Mouse (Mus musculus) embryo, embryonic 10 days (tissue): ENCODE measurements around the gene Srrm4.

Experiments used
- DNase-seq: peaks from one replicate; pipeline ENCODE4 v3.0.0-alpha.2; 2015; ENCODE audit warnings: low spot score

Gene Srrm4

DNA sequence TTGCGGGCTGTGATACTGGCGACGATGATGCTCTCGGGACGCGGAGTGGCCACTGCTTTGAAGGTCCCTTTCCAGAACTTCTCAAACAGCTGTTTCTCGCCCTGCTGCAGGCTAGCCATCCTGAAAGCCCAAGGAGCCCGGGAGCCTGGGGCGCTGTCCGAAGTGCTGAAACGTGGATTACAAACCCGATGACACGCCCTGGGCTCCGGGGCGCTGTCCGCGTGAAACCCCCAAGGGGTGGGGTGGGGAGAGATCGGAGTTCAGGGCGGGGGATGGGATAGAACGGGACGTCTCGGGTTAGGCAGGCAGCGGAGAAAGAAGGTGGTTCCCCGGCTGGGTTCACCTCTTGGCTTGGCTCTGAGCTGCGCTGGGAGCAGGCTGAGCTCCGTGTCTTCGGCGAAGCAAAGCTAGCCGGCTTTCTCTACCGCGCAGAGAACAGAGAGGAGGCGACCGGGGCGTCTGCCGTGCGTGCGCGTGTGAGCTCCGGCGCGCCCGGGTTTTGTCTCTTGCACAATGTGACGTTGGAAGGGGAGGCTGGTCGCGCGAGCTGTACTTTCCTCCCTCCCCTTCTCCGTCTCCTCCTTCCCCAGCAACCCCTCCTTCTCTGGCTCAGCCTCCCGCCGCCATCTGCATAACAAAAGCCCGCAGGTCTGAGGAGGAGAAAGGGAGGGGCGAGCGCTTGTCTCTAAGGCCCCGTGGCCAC, at the start of gene Srrm4:
TSS of gene Srrm4 (minus strand) at position 472 of the 703 bp plus-strand sequence.
- DNase-seq: peak; percentile 89

DNA sequence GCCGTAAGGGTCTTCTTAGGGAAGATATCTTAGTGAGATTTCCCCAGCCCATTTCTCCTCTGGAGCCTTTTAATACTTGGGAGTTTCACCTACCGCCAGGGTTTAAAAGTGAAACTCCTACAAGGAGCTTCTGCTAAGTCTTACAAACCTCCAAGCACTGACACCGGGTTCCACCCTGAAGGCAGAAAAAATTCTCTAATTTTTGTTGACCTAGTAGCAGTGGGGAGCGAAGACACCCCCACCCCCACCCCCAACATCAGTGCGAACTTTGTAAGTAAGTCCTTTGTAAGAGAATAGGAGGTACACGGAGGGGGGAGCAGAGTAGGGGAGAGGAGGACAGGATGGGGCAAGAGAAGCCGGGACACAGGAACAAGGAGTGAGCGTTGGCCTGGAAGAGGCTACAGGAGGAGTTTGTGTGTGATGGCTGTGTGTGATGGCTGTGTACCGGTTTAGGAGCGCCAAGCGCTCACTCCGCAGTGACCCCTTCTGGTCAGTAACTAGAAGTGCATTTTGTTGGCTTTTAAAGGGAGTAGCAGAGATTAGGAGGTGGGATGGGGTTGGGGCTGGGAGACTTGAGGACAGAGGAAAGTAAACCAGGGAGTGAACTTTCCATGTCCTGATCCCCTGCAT, 1.3 kb upstream of the Srrm4 start:
- DNase-seq: peak; percentile 86

DNA sequence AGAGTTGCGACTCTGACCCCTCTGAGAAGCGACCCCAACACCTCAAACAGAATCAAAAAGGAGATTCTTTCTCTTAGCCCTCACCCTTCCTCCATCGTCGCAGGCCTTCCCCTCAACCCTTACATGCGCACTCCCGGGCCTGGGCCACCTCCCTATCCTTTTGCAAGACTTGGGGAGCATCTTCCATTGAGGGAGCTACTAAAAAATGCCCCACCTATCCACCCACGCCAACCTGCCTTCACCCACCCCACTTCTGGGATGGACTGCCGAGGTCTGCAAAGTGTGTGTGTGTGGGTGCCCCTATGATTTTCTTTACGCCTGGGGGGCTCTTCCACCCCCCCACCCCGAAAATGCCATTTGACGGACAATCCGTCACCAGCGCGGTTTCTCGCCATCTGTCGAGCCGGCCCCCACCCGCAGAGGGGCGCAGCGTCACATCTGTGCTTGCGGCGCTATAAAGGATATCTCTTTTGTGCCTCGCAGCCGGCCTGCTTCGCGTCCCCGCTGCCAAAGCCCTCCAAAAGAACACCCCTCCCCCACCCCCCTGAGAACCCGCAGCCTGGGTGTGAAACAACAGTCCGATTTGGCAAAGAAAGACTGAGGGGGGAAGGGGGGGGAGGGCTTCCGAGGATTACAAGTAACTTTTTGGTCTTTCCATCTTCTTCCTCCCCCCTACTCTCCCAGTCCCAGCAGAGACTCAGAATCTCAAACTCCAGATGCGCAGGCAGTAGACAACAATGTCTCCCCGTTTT, 608 bp upstream of the Srrm4 start:
- peak; percentile 65 for DNase-seq

DNA sequence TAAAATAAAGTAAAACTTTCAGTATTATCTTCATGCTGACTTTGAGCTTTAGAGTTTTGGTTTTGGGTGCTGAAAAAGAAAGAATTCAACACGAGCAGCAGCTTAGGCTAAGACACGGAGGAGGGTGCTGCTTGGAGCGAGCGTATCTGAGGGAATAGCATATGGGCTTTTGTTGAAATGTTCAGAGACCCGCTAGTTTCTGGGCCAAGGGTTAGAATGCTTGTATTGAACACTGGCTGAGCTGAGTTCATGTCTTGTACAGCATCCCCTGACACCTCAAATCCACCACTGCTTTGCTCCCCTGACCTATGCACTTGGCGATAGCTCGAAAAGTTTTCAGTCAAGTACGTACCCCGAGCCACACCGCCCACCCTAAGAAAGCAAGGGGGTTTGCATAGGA, 919 bp downstream of the Srrm4 start:
- DNase-seq: no peak

DNA sequence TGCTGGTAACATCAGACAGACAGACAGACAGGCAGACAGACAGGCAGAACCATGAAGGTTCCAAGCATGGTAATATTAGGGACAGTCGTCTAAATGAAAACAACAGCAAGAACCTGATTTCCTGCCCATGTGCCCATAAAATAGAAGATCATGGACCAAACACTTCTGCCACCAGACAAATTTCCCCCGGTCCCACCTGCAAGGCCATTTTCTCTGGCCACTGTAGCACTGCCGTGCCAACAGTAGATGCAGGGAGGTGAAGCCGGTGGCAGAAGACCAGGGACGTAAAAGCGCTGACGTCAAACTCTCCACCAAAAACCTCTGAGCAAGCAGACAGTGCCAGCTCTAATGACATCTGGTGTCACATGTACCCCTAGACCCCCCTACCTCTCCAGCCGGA, 2.0 kb downstream of the Srrm4 start:
- DNase-seq: no peak

DNA sequence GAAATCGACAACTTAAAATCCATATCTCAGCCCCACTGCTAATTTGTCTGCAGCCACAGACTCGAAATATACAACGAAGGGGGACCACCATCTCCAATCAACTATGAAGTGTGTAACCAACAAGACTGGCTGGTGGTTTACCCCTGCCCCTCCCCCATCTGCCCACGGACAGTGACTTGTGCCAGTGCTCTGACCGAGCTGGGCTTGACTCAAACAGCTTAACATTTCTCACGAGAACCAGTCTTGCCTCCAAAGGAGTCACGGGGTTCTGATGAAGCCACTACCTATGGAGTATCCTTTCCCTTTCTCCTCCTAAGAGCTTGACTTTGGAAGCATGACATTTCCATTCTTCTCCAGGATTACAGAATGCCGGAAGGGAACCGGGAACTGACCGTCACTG, 2.8 kb downstream of the Srrm4 start:
- no peak for DNase-seq

DNA sequence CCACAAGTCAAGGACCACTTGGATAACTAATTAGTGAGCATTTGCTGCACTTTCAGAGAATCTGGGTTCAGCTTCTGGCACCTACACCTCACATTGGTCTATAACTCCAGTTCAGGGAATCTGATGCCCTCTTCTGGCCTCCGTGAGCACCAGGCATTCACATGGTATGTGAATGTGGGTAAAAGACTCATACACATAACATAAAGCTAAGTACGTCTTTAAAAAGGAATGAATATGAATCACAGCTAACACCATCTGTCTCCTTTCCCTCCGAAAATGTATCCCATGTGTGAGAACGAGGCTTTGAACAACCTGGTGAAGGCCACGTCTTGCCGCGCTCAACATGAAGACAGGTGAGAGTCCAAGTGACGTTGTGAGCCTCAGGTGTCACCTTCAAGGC, 12.1 kb downstream of the Srrm4 start:
- no peak for DNase-seq

DNA sequence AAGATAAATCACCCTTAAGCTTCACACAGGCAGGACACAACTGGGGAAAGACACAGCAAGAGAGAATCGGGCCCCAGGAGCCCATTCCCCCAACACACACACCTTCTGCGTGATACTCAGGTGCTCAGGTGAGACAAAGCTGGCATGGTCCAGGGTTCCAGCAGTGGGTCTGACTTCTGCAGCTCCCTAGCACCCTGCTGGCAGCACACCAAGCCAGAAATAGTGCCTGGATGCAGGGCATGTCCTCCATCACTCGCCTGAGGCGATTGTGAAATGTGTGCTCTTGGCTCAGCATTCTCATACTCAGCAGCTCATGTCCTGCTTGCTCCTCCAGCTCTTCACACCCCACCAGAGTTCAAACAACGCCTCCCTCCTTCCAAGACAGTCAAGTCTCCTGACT, 14.5 kb downstream of the Srrm4 start:
- no peak for DNase-seq

DNA sequence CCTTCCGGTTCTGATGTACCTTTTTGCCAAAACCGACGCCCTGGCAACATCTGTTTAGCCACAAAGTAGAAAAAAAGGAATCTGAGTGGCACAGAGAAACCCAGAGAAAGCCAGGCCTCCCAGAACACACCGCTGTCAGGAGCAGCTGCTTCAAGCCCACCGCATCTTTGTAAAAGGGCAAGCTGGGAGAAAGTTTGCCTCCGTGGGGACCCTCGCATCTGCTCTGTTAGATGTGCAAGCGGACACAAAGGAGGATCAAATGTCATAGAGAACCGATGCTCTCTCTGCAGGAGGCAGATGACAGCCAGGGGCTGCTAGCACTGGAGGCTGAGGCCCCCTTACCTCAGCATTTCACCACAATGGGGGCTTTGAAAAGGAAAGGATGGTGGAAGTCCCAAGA, 18.3 kb downstream of the Srrm4 start:
- DNase-seq: peak; percentile 63

DNA sequence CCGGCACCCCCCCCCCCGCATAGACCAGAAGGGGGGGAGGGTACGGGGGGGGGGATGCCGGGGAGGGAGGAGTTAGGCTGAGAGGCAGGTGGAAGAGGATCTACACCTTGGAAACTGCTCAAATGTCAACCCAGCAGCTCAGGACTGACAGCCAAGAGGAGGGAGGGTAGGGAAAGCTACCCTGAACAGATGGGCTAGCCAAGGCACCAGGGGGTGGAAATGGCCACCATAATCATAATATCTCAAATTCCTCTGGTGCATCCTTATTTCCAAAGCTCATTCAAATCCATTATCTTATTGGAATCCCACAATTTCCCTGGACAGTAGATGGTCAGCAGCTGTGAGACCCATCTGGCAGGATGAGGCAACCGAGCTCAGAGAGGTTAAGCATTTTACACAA, 19.7 kb downstream of the Srrm4 start:
- no peak for DNase-seq

DNA sequence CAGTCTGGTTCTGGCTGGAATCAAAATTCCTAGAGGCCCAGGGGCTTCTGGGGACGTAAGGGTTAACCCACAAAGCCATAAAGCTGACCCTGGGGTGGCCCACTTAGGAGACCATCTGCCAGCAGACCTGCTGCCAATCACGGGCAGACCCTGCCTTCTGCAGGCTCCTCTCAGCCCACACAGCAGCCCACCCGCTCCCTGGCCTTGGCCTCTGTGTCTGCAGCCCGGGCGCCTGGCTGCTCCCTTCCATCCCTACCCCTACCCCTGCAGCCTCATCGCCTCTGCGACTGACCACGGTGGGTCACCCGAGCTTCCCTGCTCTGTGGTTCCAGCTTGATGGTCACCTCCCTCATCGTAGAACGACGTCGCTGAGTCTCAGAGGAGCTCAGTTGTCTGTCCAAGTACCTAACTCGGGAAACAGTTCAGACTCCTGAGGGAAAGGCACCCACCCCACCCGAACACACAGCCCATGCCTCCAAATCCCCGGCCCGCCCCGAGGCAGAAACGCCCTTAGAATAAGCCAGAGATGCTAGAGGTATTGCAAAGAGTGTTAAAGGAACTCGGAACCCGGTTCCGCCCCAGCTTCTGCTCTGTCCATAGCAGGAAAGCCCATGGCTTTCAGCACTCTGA, 20.3 kb downstream of the Srrm4 start:
- DNase-seq: peak; percentile 79

DNA sequence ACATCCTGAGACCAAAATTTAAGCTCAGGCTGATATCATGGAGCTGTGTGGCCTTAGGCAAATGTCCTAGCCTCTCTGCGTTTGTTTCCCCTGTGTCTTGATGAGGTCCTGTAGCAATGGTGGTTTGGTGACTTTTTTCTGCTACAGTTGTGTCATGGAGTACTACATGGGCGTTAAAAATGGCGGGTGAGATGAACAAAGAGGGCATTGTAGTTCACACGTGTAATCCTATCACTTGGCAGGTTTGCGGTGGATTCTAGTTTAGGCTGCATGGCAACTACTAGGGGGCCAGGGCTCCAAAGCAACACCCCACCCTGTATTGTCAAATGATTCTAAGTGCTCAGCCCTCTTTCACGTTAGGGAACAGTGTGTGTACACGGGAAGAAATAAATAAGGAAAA, 21.1 kb downstream of the Srrm4 start:
- DNase-seq: no peak

DNA sequence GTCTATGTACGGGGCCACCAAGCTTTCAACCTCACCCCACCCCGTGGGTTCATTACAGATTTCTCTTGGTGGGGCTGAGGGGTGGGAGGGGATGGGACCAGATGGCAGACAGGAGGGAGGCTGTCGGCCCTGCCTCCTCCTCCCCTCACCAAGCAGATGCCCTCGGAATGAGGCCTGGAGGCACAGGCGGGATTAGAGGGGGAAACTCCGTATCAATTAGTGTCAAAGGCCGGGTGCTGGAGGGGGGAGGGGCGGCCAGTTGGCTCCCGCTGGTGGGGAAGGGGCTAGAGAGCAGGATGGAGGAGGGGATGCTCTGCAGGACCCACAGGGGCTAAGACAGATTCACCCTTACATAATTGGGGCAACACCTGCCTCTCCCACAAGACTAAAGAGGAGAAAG, 22.0 kb downstream of the Srrm4 start:
- DNase-seq: peak; percentile 71

DNA sequence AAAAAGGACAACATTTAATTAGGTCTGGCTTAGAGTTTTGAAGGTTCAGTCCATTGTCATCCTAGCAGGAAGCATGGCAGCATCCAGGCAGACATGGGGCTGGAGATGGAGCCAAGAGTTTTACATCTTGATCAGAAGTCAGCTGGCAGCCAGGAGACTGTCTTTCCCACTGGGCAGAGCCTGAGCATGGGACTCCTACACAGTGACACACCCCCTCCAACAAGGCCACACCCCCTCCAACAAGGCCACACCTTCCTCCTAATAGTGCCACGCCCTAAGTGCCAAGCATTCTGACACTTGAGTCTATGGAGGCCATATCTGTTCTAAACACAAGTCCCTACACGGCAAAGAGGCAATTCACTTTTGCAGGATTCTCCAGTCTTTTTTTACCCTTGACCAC, 23.6 kb downstream of the Srrm4 start:
- DNase-seq: no peak

DNA sequence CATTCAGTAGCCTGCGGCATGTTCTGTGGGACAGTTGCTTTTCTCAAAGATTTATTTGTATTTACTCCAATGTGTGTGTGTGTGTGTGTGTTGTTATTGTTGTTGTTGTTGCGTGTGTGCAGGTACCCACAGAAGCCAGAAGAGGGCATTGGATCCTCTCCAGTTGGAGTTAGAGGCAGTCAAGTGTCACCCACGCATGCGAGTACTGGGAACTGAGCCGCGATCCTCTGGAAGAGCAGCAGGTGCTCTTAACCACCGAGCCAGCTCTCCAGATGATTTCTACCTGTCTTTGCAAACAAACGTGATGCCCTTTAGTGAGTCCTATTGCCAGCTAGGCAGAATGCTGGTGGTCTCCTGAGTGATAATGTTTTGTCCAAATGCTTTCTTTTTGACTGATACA, 24.3 kb downstream of the Srrm4 start:
- DNase-seq: no peak

DNA sequence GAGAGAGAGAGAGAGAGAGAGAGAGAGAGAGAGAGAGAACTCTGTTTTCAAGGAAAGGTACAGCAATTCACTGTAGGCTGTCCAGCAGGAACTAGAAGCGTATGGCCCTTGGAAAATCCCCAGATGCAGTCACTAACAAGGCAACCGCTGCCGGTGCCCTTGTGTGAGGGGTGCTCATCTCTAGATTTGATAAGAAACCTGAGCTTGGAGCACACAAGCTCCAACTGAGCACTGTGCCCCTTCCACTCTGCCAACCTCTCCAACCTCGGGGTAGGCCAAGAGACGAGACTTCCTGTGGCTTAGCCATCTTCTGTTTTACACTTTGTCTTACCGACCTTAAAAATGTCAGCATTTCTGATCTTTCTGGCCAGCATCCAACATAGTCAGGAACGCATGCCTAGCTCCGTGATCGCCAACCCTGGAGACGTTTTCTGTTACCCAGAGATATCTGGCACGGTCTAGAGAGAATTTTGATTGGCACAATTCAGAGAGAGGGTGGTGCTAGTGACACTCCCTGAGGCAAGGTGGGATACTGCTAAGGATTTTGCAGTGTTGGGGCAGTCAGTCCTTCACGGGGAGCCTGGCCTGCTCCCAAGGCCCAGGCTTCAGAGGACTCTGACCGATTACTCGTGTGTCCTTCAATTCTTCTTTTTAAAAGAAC, 25.1 kb downstream of the Srrm4 start:
- DNase-seq: no peak

DNA sequence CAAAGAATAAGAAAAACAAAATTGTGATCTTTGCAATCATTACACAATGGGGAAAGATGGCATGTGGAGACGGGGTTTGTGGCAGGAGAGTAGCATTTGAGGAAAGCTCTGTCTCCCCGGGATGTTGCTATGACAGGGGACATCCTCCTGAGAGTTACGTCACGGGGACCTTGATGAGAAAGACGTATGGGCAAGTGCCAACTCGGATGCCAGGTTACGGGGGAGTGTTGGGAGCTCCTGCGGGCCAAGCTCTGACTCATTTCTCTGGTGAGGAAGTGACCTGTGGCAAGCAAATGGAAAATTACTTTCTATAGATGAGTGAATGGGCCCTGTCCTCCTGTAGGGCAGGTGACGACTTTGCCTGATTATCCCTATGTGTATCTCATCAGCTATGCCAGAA, 26.0 kb downstream of the Srrm4 start:
- DNase-seq: no peak

DNA sequence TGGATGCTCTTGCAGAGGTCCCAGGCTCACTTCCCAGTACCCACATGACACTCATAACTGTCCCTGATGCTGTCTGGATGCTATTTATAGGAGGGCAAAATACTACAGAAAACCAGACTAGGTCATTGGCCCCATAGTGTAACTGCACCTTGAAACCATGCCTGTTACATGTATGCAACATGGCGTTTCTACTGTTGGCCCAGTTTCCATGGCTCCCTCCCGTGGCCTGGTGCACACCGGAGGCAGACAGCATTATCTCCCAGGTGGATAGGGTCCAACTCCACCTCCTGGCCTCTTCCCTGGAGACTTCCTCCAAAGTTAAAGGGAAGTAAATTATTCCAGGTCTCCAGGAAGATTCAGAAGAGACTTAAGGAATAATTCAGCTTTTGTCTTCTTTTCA, 27.2 kb downstream of the Srrm4 start:
- no peak for DNase-seq

DNA sequence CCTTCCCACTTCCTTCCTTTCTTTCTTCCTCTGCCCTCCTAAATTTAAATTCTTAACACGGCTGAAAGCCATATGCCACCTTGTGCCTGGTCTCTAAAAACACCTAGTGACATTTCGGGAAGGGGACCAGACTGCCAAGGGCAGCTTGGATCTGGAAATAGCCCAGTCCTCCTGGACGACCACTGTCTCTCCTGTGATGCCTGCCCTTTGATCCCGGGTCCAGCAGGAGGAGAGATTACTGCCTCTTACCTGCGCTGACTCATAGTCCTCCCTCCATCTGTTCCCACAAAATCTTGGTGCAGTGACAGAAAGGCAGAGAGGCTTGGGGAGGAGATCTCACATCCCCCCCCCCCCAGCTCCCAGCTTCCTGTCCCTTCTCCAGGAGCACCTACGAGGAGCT, 27.9 kb downstream of the Srrm4 start:
- no peak for DNase-seq

DNA sequence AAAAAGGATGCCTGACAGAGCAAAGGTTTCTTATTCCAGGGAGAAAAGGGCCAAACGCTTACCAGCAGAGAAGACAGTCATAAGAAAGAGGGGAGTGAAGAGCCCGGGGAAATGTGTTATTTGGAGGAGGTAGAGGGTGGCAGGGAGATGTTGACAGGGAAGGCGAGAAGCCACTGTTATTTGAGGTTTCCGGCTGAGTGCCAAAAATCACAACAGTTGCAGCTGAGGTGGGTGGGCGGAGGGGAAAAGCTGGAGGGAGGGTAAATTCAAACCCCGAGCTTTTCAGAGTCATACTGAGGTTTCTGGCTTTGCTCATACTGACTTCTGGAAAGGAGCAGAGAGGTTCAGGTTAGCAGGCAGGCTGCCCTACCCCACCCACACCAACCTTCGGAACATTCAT, 32.5 kb downstream of the Srrm4 start:
- DNase-seq: no peak

DNA sequence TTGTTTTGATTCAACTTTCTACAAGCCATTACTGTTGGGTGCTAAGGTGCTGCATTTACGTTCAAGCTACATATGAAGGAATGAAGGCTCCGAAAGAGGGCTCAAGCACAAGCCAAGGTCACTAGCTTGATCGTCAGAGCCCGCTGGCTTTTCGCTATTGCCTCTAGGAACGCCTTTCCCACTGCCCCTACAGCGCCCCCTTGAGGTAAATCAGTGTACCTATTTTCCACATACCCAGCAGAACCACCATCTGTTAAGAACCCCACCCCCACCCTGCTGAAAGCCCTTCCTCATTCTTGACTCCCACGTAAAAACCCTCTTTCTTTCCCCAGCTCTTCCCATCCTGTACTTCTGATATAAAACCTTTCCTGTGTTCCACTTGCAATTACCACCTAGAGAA, 35.0 kb downstream of the Srrm4 start:
- DNase-seq: no peak

DNA sequence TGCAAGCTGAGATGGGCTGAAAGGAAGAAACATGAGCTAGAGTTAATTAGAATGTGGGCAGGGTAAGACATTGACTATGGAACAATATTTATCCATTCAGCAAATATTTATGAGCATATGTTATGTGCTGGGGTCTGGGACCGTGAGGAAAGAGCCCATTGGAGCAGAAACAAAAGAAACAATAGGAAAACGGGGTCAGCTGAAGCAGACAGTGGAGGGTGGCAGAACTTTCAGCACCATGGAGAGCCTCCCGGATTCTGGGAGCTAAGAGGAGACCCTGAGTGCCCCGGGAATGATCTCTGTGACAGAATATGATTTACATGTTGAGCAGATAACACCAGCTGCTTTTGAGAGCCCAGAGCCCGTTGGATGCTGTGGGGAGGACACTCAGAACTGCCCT, 37.7 kb downstream of the Srrm4 start:
- peak; percentile 70 for DNase-seq
